Mouse (Mus musculus) ovary, adult 2 months (tissue): ENCODE measurements around the gene Vmn1r78. TPM values are rescaled to one million over a fixed set of nuclear protein-coding genes. Genes with fewer than 3 reads are reported as not detected.

Source experiments
- polyA plus RNA-seq: library from polyadenylated mRNA; depleted of rRNA; stranded (reverse); fragments of >200 nt; gene quantifications from 2 replicates; pipeline ENCODE4 v1.2.3, GENCODE M21; 2012; rRNA removed

Vmn1r78 gene
- polyA plus RNA-seq = not detected in 2 replicates

GRCm38 (mm10) chr7:12149957-12150356 lies at the start of gene Vmn1r78:
Gene Vmn1r78, plus strand, starts transcription at chr7:12150257.

GRCm38 (mm10) chr7:12170979-12171378 lies 20.9 kb downstream of the Vmn1r78 start, which contains the start of gene Vmn1r79:
Gene Vmn1r79, plus strand, starts transcription at chr7:12171279.

GRCm38 (mm10) chr7:12188986-12189385 lies 38.9 kb downstream of the Vmn1r78 start, which contains the start of gene Vmn1r80:
Gene Vmn1r80, plus strand, starts transcription at chr7:12189286.

Other genes starting within 250 kb of the Vmn1r78 start
- not detected in 2 replicates for gene Vmn1r76, start 212.0 kb upstream of the Vmn1r78 start, polyA plus RNA-seq
- not detected in 2 replicates for gene Vmn1r77, start 113.5 kb upstream of the Vmn1r78 start, polyA plus RNA-seq
- gene Vmn1r79, start 21.0 kb downstream of the Vmn1r78 start, polyA plus RNA-seq = not detected in 2 replicates
- not detected in 2 replicates for gene Vmn1r80, start 39.0 kb downstream of the Vmn1r78 start, polyA plus RNA-seq
- gene Vmn1r81, start 118.0 kb downstream of the Vmn1r78 start, polyA plus RNA-seq = not detected in 2 replicates
- not detected in 2 replicates for gene Vmn1r82, start 150.2 kb downstream of the Vmn1r78 start, polyA plus RNA-seq
- not detected in 2 replicates for gene Vmn1r83, start 179.2 kb downstream of the Vmn1r78 start, polyA plus RNA-seq
- not detected in 2 replicates for gene Vmn1r84, start 219.0 kb downstream of the Vmn1r78 start, polyA plus RNA-seq